Mouse (Mus musculus) megakaryocyte, adult 5-6 weeks (primary cell): ENCODE results near the gene Khsrp. TPM values are rescaled to one million over a fixed set of nuclear protein-coding genes. Genes with fewer than 3 reads are reported as not detected.

ENCODE experiments used
- ATAC-seq: 2 replicates; pipeline ENCODE4 v1.8.0; 2016; ENCODE audit warnings: mild to moderate bottlenecking, inconsistent platforms; ENCODE audit not compliant: poor library complexity, severe bottlenecking
- total RNA-seq, 2 experiments: library from RNA; stranded (forward) in 1 of 2; stranded (reverse) in 1 of 2; fragments of 153-499, 151-499 nt in 1 of 2; fragments of 221-1000, 200-1000 nt in 1 of 2; gene quantifications; 2 replicates each; pipeline versions ENCODE4 v1.2.3 to v1.2.4; 2015 to 2017

The Khsrp gene
- total RNA-seq, 2 experiments from 2014 or later, result 43.9 to 66.5 TPM

- ATAC-seq, result peak; percentile 83
Measured at GRCm38 (mm10) chr17:57031661-57032420, 519 bp upstream of the Khsrp start.

- no peak for ATAC-seq
Measured at GRCm38 (mm10) chr17:57029691-57030090, 1.6 kb downstream of the Khsrp start.

- ATAC-seq, result no peak
Measured at GRCm38 (mm10) chr17:57027471-57027870, 3.9 kb downstream of the Khsrp start.

- no peak for ATAC-seq
Measured at GRCm38 (mm10) chr17:57020960-57021359, 10.4 kb downstream of the Khsrp start.

- ATAC-seq, result no peak
Measured at GRCm38 (mm10) chr17:57019693-57020092, 11.6 kb downstream of the Khsrp start.

- no peak for ATAC-seq
Measured at GRCm38 (mm10) chr17:57012245-57012795, 19.0 kb downstream of the Khsrp start.

GRCm38 (mm10) chr17:57011236-57012141 is 19.8 kb downstream of the Khsrp start, which contains the start of the genes Gtf2f1 and Gm17949:
Gene Gtf2f1, minus strand, starts transcription at chr17:57011288.
Gene Gm17949, plus strand, starts transcription at chr17:57011469.
- peak; percentile 86 for ATAC-seq

GRCm38 (mm10) chr17:57010911-57011235 is 20.4 kb downstream of the Khsrp start:
- ATAC-seq, result peak; percentile 61

GRCm38 (mm10) chr17:57007137-57007905 is 24.0 kb downstream of the Khsrp start:
- ATAC-seq, result no peak

GRCm38 (mm10) chr17:57003994-57004393 is 27.3 kb downstream of the Khsrp start:
- no peak for ATAC-seq

- ATAC-seq, result no peak
Measured at GRCm38 (mm10) chr17:57001228-57001627, 30.1 kb downstream of the Khsrp start.

GRCm38 (mm10) chr17:56999968-57000609 is 31.2 kb downstream of the Khsrp start, which contains the start of gene Pspn:
Gene Pspn, minus strand, starts transcription at chr17:57000018.
- ATAC-seq, result no peak

- no peak for ATAC-seq
Measured at GRCm38 (mm10) chr17:56999414-56999813, 31.9 kb downstream of the Khsrp start.

- ATAC-seq, result peak; percentile 98
Measured at GRCm38 (mm10) chr17:56997029-56997667, 34.2 kb downstream of the Khsrp start, which contains the start of gene Alkbh7. Gene Alkbh7, plus strand, starts transcription at chr17:56997339.

- ATAC-seq, result no peak
Measured at GRCm38 (mm10) chr17:56996506-56996905, 34.8 kb downstream of the Khsrp start.

GRCm38 (mm10) chr17:56995046-56995445 is 36.3 kb downstream of the Khsrp start:
- no peak for ATAC-seq

- ATAC-seq, result no peak
Measured at GRCm38 (mm10) chr17:56990966-56991365, 40.4 kb downstream of the Khsrp start.

GRCm38 (mm10) chr17:56990115-56990746 is 41.1 kb downstream of the Khsrp start, which contains the start of gene Clpp:
Gene Clpp, plus strand, starts transcription at chr17:56990305.
- peak; percentile 97 for ATAC-seq
